17 mouse cellular contexts compared by ENCODE assay signal in the genomic region with DNA sequence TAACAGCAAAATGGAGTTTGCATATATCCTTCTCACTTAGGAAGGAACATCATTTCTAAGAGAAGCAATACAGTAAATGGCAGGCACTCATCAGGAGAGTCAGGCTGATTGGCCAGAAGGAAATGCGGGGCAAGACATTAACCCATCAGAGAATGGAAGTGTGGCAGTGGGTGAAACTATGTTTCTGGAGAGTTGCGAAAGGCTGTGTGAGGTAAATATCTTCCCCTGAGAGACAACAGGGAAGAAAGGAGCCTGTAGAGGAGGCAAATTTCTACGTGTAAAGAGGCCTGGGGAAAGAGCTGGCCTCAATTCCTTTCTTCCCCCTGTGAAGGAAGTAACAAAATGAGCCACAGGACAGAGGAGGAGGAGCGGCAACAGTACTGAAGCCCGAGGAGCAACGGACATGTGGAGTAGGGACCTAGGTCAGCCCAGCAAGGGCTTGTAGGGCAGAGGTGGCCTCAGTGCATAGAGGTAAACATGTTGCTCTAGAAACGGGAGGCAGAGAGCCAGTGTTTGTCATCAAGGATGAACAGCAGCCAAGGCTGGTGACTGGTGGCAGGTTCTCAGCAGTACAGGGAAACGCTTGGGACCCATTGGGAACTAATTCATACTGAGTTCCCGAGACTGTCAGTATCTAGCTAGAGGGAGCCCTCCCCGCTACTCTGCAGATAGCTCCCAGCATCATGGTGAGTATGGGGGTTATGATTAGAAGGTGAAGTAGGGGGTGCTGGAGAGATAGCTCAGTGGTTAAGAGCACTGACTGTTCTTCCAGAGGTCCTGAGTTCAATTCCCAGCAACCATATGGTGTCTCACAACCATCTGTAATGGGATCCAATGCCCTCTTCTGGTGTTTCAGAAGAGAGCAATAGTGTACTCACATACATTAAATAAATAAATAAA. TPM values are rescaled to one million over a fixed set of nuclear protein-coding genes. Genes with fewer than 3 reads are reported as not detected.
DNase-seq lines count a peak whose midpoint lies in the region; ATAC-seq and TF ChIP-seq lines count a peak whose summit lies in the region.
"Had no signal": no experiment of that assay in that cellular context is flagged by ENCODE, and none has a peak within 500 bp of the region (broad histone marks: within the 10 kb centered on the region; RNA-seq: fewer than 3 reads in every experiment).

No protein-coding gene starts in this region.

- no peak overlapping the region for H3K4me3 ChIP-seq in liver, embryonic 15.5 days (replicated peaks)
- H3K4me3 ChIP-seq in forebrain, postnatal 0 days (ENCODE audit: low read depth, low read length), result no peak overlapping the region
- no peak overlapping the region for H3K4me3 ChIP-seq in hindbrain, embryonic 10.5 days
- H3K4me3 ChIP-seq: embryonic facial prominence, embryonic 10.5 days; midbrain, embryonic 12.5 days had no signal

- H3K9me3 ChIP-seq in liver, embryonic 15.5 days (replicated peaks), result no peaks in the 10 kb centered on the region
- no peaks in the 10 kb centered on the region for H3K9me3 ChIP-seq in forebrain, postnatal 0 days (ENCODE audit: low read length)
- no peaks in the 10 kb centered on the region for H3K9me3 ChIP-seq in hindbrain, embryonic 10.5 days
- H3K9me3 ChIP-seq: embryonic facial prominence, embryonic 10.5 days; midbrain, embryonic 12.5 days had no signal

- H3K4me2 ChIP-seq in liver, embryonic 15.5 days, result peak overlapping the region; percentile 48
- no peak overlapping the region for H3K4me2 ChIP-seq in forebrain, postnatal 0 days (ENCODE audit: low read depth)
- H3K4me2 ChIP-seq: midbrain, embryonic 12.5 days had no signal

- peak overlapping the region; percentile 71 for H3K27ac ChIP-seq in liver, embryonic 15.5 days (replicated peaks)
- H3K27ac ChIP-seq in forebrain, postnatal 0 days (ENCODE audit: low read depth, low read length), result no peak overlapping the region
- H3K27ac ChIP-seq in hindbrain, embryonic 10.5 days, result no peak overlapping the region
- H3K27ac ChIP-seq: embryonic facial prominence, embryonic 10.5 days; midbrain, embryonic 12.5 days had no signal

- no peak for ATAC-seq in liver, embryonic 15.5 days (ENCODE audit: insufficient read depth)
- no peak for ATAC-seq in erythroid progenitor cell, adult 5-6 weeks (replicated peaks; ENCODE audit: low FRiP score, poor library complexity, severe bottlenecking)
- ATAC-seq in forebrain, postnatal 0 days, result no peak
- ATAC-seq: hindbrain, embryonic 16.5 days had no signal

- H3K36me3 ChIP-seq in liver, embryonic 15.5 days (replicated peaks), result no peaks in the 10 kb centered on the region
- no peaks in the 10 kb centered on the region for H3K36me3 ChIP-seq in forebrain, postnatal 0 days (ENCODE audit: insufficient read depth)
- H3K36me3 ChIP-seq in hindbrain, embryonic 10.5 days, result no peaks in the 10 kb centered on the region
- H3K36me3 ChIP-seq: embryonic facial prominence, embryonic 10.5 days; midbrain, embryonic 12.5 days had no signal

- no peak overlapping the region for H3K9ac ChIP-seq in liver, embryonic 15.5 days
- H3K9ac ChIP-seq in forebrain, postnatal 0 days, result no peak overlapping the region
- H3K9ac ChIP-seq: midbrain, embryonic 12.5 days had no signal

- H3K4me1 ChIP-seq in liver, embryonic 15.5 days (replicated peaks), result peaks cover 40% of the 10 kb centered on the region
- no peaks in the 10 kb centered on the region for H3K4me1 ChIP-seq in forebrain, postnatal 0 days (ENCODE audit: insufficient read depth)
- H3K4me1 ChIP-seq in hindbrain, embryonic 10.5 days (replicated peaks), result no peaks in the 10 kb centered on the region
- H3K4me1 ChIP-seq: midbrain, embryonic 12.5 days had no signal

- DNase-seq in adrenal gland, postnatal 14 days, result peak; percentile 42
- no peak for DNase-seq in adrenal gland, postnatal 25 days
- DNase-seq in thymus, postnatal 25 days, result peak; percentile 42
- DNase-seq in thymus, postnatal 14 days, result no peak
- no peak for DNase-seq in forebrain, postnatal 0 days
- no peak for DNase-seq in hindbrain, embryonic 10.5 days (ENCODE audit: low spot score)
- DNase-seq: cerebellum, postnatal 25 days; gastrocnemius, postnatal 25 days; kidney, adult 18-20 months; kidney, postnatal 14 days; lung, adult 18-20 months; lung, postnatal 36 days had no signal

- TF ChIP-seq CTCF in forebrain, postnatal 0 days (IDR thresholded peaks at IDR 0.05; ENCODE audit: low read depth), result no peak

- 65% methylated on average over 10 of the region's 10 CpGs for WGBS in liver, embryonic 15.5 days (ENCODE audit: insufficient replicate concordance)
- WGBS in forebrain, postnatal 0 days, result 79% methylated on average over 10 of the region's 10 CpGs
- 79% methylated on average over 10 of the region's 10 CpGs for WGBS in hindbrain, embryonic 10.5 days

- H3K27me3 ChIP-seq in liver, embryonic 15.5 days, result 0 out of 2 replicates have a peak, but pooled peaks cover 6% of the 10 kb centered on the region
- H3K27me3 ChIP-seq in forebrain, postnatal 0 days (ENCODE audit: insufficient read depth, low read length), result no peaks in the 10 kb centered on the region
- no peaks in the 10 kb centered on the region for H3K27me3 ChIP-seq in hindbrain, embryonic 10.5 days (ENCODE audit: insufficient read depth, poor library complexity, severe bottlenecking)
- H3K27me3 ChIP-seq: midbrain, embryonic 12.5 days had no signal

RNA-seq across cellular contexts. Expression of a gene that starts 48.4 kb away (rescaled TPM):
- 27.8 and 30.3 TPM in 2 replicates for total RNA-seq in adrenal gland, postnatal 14 days (2021)
- total RNA-seq in adrenal gland, postnatal 25 days (2021), result 30.4 and 32.5 TPM in 2 replicates
- polyA plus RNA-seq in liver, embryonic 15.5 days (2015; fragmentation: Nextera tagmentation; extraction: Ambion mirVana), result 17.7 and 18.2 TPM in 2 replicates
- total RNA-seq in erythroid progenitor cell, adult 5-6 weeks (2015; ENCODE audit: low replicate concordance), result 26.4 and 42.9 TPM in 2 replicates
- total RNA-seq in erythroid progenitor cell, adult 5-6 weeks (2017; ENCODE audit: low replicate concordance), result 22.1 and 31.8 TPM in 2 replicates
- total RNA-seq in forebrain, postnatal 0 days (2014; rRNA removed), result 61.3 and 63.6 TPM in 2 replicates
- 37.3 and 41.8 TPM in 2 replicates for polyA plus RNA-seq in forebrain, postnatal 0 days (2015; fragmentation: Nextera tagmentation; extraction: Ambion mirVana)
- polyA plus RNA-seq in hindbrain, embryonic 10.5 days (2016; fragmentation: Nextera tagmentation; extraction: Ambion mirVana), result 61.6 and 64.7 TPM in 2 replicates

RNA-seq across cellular contexts. Expression of a gene that starts 48.6 kb away (rescaled TPM):
- total RNA-seq in adrenal gland, postnatal 14 days (2021), result 199 and 236 TPM in 2 replicates
- total RNA-seq in adrenal gland, postnatal 25 days (2021), result 152 and 186 TPM in 2 replicates
- polyA plus RNA-seq in liver, embryonic 15.5 days (2015; fragmentation: Nextera tagmentation; extraction: Ambion mirVana), result 381 and 440 TPM in 2 replicates
- 681 and 819 TPM in 2 replicates for total RNA-seq in erythroid progenitor cell, adult 5-6 weeks (2015; ENCODE audit: low replicate concordance)
- 585 and 610 TPM in 2 replicates for total RNA-seq in erythroid progenitor cell, adult 5-6 weeks (2017; ENCODE audit: low replicate concordance)
- 446 and 559 TPM in 2 replicates for total RNA-seq in forebrain, postnatal 0 days (2014; rRNA removed)
- polyA plus RNA-seq in forebrain, postnatal 0 days (2015; fragmentation: Nextera tagmentation; extraction: Ambion mirVana), result 836 and 892 TPM in 2 replicates
- 1,115 and 1,359 TPM in 2 replicates for polyA plus RNA-seq in hindbrain, embryonic 10.5 days (2016; fragmentation: Nextera tagmentation; extraction: Ambion mirVana)

Comparison
In these comparisons a context has a peak if more than half of its experiments do, and no peak if none do; other contexts are left out.
1. DNase-seq: peak in adrenal gland, postnatal 14 days (single experiment) and thymus, postnatal 25 days (single experiment); none in adrenal gland, postnatal 25 days (single experiment), thymus, postnatal 14 days (single experiment), forebrain, postnatal 0 days (single experiment) and hindbrain, embryonic 10.5 days (single experiment).